Mouse (Mus musculus) E14TG2a.4 (cell line): ENCODE measurements around the gene Slc25a39.

Source experiments
- H3K27me3 ChIP-seq: 2 replicates; pipeline ENCODE4 v1.6.1; 2014; ENCODE audit warnings: low read length, control low read depth; ENCODE audit not compliant: insufficient read depth
- H3K36me3 ChIP-seq: 2 replicates; pipeline ENCODE4 v1.6.1; 2014; ENCODE audit warnings: low read length, control low read depth; ENCODE audit not compliant: insufficient read depth
- H3K4me1 ChIP-seq: replicated peaks from 2 replicates; pipeline ENCODE4 v1.6.1; 2014; ENCODE audit warnings: low read depth, low read length, control low read depth
- H3K4me3 ChIP-seq: replicated peaks from 2 replicates; pipeline ENCODE4 v1.5.1; 2014; ENCODE audit warnings: mild to moderate bottlenecking, low read length
- H3K9me3 ChIP-seq: 2 replicates; pipeline ENCODE4 v1.6.1; 2014; ENCODE audit warnings: low read length, control low read depth
- CTCF ChIP-seq: conservative IDR thresholded peaks from 2 replicates; pipeline ENCODE4 v1.5.1; 2014; ENCODE audit warnings: low read length
- NANOG ChIP-seq: IDR thresholded peaks from 2 replicates; pipeline ENCODE4 v1.6.1; 2014; ENCODE audit warnings: borderline replicate concordance, low read length, mixed read lengths
- POU5F1 ChIP-seq: IDR thresholded peaks from 2 replicates; pipeline ENCODE4 v1.6.1; 2014; ENCODE audit warnings: low read length, borderline replicate concordance

Slc25a39 gene

GRCm38 (mm10) chr11:102433866-102434265 lies 26.1 kb upstream of the Slc25a39 start:
- Histone ChIP-seq H3K27me3 (peaks cover 12% of the 10 kb centered on the region), H3K36me3 (peaks cover 45% of the 10 kb centered on the region), H3K4me3 (no peak overlapping the region), H3K9me3 (no peaks in the 10 kb centered on the region), H3K4me1 (peaks cover 67% of the 10 kb centered on the region)
- TF ChIP-seq NANOG, result no peak

GRCm38 (mm10) chr11:102432896-102433295 lies 25.1 kb upstream of the Slc25a39 start:
- peaks cover 74% of the 10 kb centered on the region for H3K4me1 ChIP-seq
- H3K27me3 ChIP-seq, result peaks cover 3% of the 10 kb centered on the region; the same call in 1 of the 2 replicates
- H3K9me3 ChIP-seq, result no peaks in the 10 kb centered on the region
- TF ChIP-seq POU5F1 (no peak), CTCF (no peak), NANOG (no peak)
- no peak overlapping the region for H3K4me3 ChIP-seq
- H3K36me3 ChIP-seq, result peaks cover 45% of the 10 kb centered on the region

GRCm38 (mm10) chr11:102432115-102432843 lies 24.5 kb upstream of the Slc25a39 start:
- Histone ChIP-seq H3K27me3 (no peaks in the 10 kb centered on the region), H3K4me1 (peaks cover 75% of the 10 kb centered on the region), H3K4me3 (no peak overlapping the region; the same call in 1 of the 2 replicates), H3K9me3 (no peaks in the 10 kb centered on the region), H3K36me3 (peaks cover 45% of the 10 kb centered on the region)
- TF ChIP-seq NANOG (no peak), POU5F1 (no peak), CTCF (no peak)

GRCm38 (mm10) chr11:102431728-102432114 lies 24.0 kb upstream of the Slc25a39 start:
- H3K9me3 ChIP-seq, result no peaks in the 10 kb centered on the region
- peaks cover 45% of the 10 kb centered on the region for H3K36me3 ChIP-seq
- peaks cover 72% of the 10 kb centered on the region for H3K4me1 ChIP-seq
- TF ChIP-seq CTCF (no peak), NANOG (no peak), POU5F1 (no peak)
- H3K4me3 ChIP-seq, result no peak overlapping the region; the same call in 1 of the 2 replicates
- H3K27me3 ChIP-seq, result no peaks in the 10 kb centered on the region

- H3K9me3 ChIP-seq, result no peaks in the 10 kb centered on the region
- peak overlapping the region; percentile 89 for H3K4me3 ChIP-seq
- TF ChIP-seq POU5F1, result no peak
- no peak for TF ChIP-seq NANOG
- TF ChIP-seq CTCF, result peak; percentile 68
- H3K4me1 ChIP-seq, result peaks cover 67% of the 10 kb centered on the region
- H3K27me3 ChIP-seq, result no peaks in the 10 kb centered on the region
- peaks cover 39% of the 10 kb centered on the region for H3K36me3 ChIP-seq
Observed at GRCm38 (mm10) chr11:102431018-102431645, 23.4 kb upstream of the Slc25a39 start.

- Histone ChIP-seq H3K4me3 (peak within 1 kb of the TSS; percentile 89), H3K36me3 (peaks cover 32% of the 10 kb centered on the region), H3K27me3 (no peaks in the 10 kb centered on the region), H3K9me3 (no peaks in the 10 kb centered on the region), H3K4me1 (peaks cover 60% of the 10 kb centered on the region)
- no peak for TF ChIP-seq CTCF
Observed at GRCm38 (mm10) chr11:102430121-102431017, 22.6 kb upstream of the Slc25a39 start, which contains the start of gene Grn. Gene Grn (plus strand): TSS chr11:102430315.

GRCm38 (mm10) chr11:102429551-102429950 lies 21.8 kb upstream of the Slc25a39 start:
- no peaks in the 10 kb centered on the region for H3K27me3 ChIP-seq
- peaks cover 62% of the 10 kb centered on the region for H3K4me1 ChIP-seq

GRCm38 (mm10) chr11:102428981-102429540 lies 21.3 kb upstream of the Slc25a39 start:
- Histone ChIP-seq H3K4me1 (peaks cover 60% of the 10 kb centered on the region), H3K27me3 (no peaks in the 10 kb centered on the region), H3K9me3 (no peaks in the 10 kb centered on the region), H3K36me3 (peaks cover 18% of the 10 kb centered on the region), H3K4me3 (peak overlapping the region; percentile 89)
- TF ChIP-seq POU5F1, result no peak
- no peak for TF ChIP-seq NANOG
- TF ChIP-seq CTCF, result no peak

More at GRCm38 (mm10) chr11:102429551-102429950, 21.8 kb upstream of the Slc25a39 start:
- Histone ChIP-seq H3K9me3 (no peaks in the 10 kb centered on the region), H3K36me3 (peaks cover 23% of the 10 kb centered on the region), H3K4me3 (peak overlapping the region; percentile 89)
- no peak for TF ChIP-seq NANOG
- TF ChIP-seq CTCF, result no peak
- no peak for TF ChIP-seq POU5F1
